Mouse (Mus musculus) limb, embryonic 11.5 days (tissue): ENCODE results near the gene Cltrn. TPM values are rescaled to one million over a fixed set of nuclear protein-coding genes. Genes with fewer than 3 reads are reported as not detected.

ENCODE experiments used
- ATAC-seq: fragments of 200-750 bp; cut with Nextera tagmentation; 2 replicates; pipeline ENCODE4 v1.8.0; 2017; ENCODE audit warnings: low read depth; ENCODE audit not compliant: insufficient number of reproducible peaks, low FRiP score, low TSS enrichment
- DNase-seq: peaks from one replicate; pipeline ENCODE4 v3.0.0-alpha.2; 2015; ENCODE audit warnings: low spot score
- H3K27ac ChIP-seq: fragments of 300-500 bp; sonication (generic); replicated peaks from 2 replicates; pipeline ENCODE4 v1.5.1; 2014; ENCODE audit warnings: low read depth, mild to moderate bottlenecking, low read length
- H3K27me3 ChIP-seq: fragments of 300-500 bp; sonication (generic); 2 replicates; pipeline ENCODE4 v1.6.1; 2014; ENCODE audit warnings: mild to moderate bottlenecking, low read length, mixed read lengths; ENCODE audit not compliant: control insufficient read depth, insufficient read depth
- H3K36me3 ChIP-seq: fragments of 300-500 bp; sonication (generic); 2 replicates; pipeline ENCODE4 v1.6.1; 2014; ENCODE audit warnings: mild to moderate bottlenecking, low read length, moderate library complexity, mixed read lengths; ENCODE audit not compliant: control insufficient read depth, insufficient read depth
- H3K4me1 ChIP-seq: fragments of 300-500 bp; sonication (generic); 2 replicates; pipeline ENCODE4 v1.6.1; 2014; ENCODE audit warnings: low read length, mixed read lengths; ENCODE audit not compliant: control insufficient read depth, insufficient read depth
- H3K4me2 ChIP-seq: fragments of 300-500 bp; sonication (generic); 2 replicates; pipeline ENCODE4 v1.6.1; 2014; ENCODE audit warnings: low read depth, mild to moderate bottlenecking, moderate library complexity; ENCODE audit not compliant: severe bottlenecking
- H3K4me3 ChIP-seq: fragments of 300-500 bp; sonication (generic); 2 replicates; pipeline ENCODE4 v1.5.1; 2014; ENCODE audit warnings: low read depth, low read length
- H3K9ac ChIP-seq: fragments of 300-500 bp; sonication (generic); 2 replicates; pipeline ENCODE4 v1.6.1; 2014; ENCODE audit warnings: mild to moderate bottlenecking, low read length
- H3K9me3 ChIP-seq: fragments of 300-500 bp; sonication (generic); 2 replicates; pipeline ENCODE4 v1.6.1; 2016; ENCODE audit warnings: low read length; ENCODE audit not compliant: control insufficient read depth
- WGBS: fragments of 180-500 bp; shearing (Covaris S2); extraction: QIAGEN DNeasy Blood & Tissue Kit; methylation state at CpG from one replicate; pipeline ENCODE4 v1.1.7; 2014; 5-methylcytosine and 5-hydroxymethylcytosine counted together
- polyA plus RNA-seq: library from polyadenylated mRNA; unstranded; fragments of >200 nt; fragmentation: Nextera tagmentation; extraction: Ambion mirVana; gene quantifications from 2 replicates; pipeline ENCODE4 v1.2.1, GENCODE M21; 2014

Cltrn gene
- polyA plus RNA-seq, 1 experiment from 2014 or later = not detected

DNA sequence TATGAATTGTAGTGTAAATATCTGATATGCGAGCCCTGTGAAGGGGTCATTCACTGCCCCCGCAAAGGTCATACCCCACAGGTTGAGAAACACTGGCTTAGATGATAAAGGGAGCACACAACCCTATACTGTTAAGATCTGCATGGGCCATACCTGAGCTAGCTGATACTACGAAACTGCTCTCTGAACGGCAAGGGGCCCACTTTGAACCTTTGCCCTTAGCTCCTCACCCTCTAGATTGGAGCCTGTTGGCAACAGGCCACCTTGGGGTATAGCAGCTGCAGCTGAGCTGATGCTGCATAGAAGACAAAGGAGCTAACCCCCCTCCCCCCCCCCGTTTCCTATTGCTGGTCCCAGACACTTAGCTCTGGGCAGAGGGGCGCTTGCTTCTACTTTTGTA is 14.0 kb downstream of the Cltrn start:
- DNase-seq = no peak
- no peak for ATAC-seq
- Histone ChIP-seq H3K27ac (no peak overlapping the region), H3K4me2 (no peak overlapping the region), H3K27me3 (no peaks in the 10 kb centered on the region), H3K9ac (no peak overlapping the region), H3K9me3 (no peaks in the 10 kb centered on the region), H3K4me3 (no peak overlapping the region), H3K4me1 (no peaks in the 10 kb centered on the region), H3K36me3 (no peaks in the 10 kb centered on the region)
- WGBS = 75% methylated on average over 6 of the region's 6 CpGs

DNA sequence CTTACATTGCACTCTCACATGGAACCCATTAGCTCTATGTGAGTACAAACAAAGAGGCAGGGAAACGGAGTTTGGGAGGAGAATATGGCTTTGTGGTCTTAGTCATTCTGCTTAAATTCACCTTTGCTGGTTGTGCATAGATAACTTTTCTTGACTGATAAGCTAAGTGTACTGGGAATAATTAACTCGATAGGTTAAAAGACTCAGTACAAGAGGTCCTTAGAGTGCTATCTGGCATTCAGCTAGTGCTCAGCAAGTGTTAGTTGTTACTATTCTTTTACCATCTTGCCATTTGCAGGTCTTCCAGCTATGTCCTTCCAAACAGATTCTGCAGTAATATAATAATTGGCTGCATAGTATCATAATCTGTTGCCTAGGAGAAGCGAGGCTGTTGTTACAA is 22.5 kb downstream of the Cltrn start:
- no peak overlapping the region for H3K4me3 ChIP-seq
- no peaks in the 10 kb centered on the region for H3K9me3 ChIP-seq
- ATAC-seq = no peak
- no peaks in the 10 kb centered on the region for H3K4me1 ChIP-seq
- no peaks in the 10 kb centered on the region for H3K36me3 ChIP-seq
- no peak overlapping the region for H3K4me2 ChIP-seq
- DNase-seq = no peak
- WGBS = 88% methylated on average over 3 of the region's 3 CpGs
- no peak overlapping the region for H3K9ac ChIP-seq
- H3K27ac ChIP-seq = no peak overlapping the region
- H3K27me3 ChIP-seq = 0 out of 2 replicates have a peak, but pooled peaks cover 2% of the 10 kb centered on the region

DNA sequence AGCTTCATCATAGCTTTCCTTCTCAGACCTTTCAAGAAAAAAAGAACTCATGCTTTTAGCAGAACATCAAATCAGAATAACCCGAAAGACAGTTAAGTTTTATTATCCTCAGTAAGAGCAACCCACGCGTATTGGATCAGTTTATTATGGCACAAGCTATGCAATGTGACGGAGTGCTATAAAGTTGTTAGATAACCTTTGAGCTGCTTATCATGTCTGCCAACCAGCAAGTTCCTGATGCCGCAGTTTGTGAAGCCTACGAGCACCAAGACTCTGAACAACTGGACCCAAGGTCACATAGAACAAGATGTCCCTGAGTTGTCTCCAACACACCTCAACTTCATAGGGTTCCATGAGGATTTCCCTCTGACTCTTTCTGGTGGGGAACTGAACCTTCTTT is 25.1 kb downstream of the Cltrn start:
- Histone ChIP-seq H3K9me3 (no peaks in the 10 kb centered on the region), H3K4me2 (no peak overlapping the region), H3K27me3 (0 out of 2 replicates have a peak, but pooled peaks cover 2% of the 10 kb centered on the region), H3K4me1 (no peaks in the 10 kb centered on the region), H3K36me3 (no peaks in the 10 kb centered on the region), H3K9ac (no peak overlapping the region), H3K4me3 (no peak overlapping the region), H3K27ac (no peak overlapping the region)
- WGBS = 89% methylated on average over 6 of the region's 6 CpGs
- DNase-seq (no peak), ATAC-seq (no peak)

DNA sequence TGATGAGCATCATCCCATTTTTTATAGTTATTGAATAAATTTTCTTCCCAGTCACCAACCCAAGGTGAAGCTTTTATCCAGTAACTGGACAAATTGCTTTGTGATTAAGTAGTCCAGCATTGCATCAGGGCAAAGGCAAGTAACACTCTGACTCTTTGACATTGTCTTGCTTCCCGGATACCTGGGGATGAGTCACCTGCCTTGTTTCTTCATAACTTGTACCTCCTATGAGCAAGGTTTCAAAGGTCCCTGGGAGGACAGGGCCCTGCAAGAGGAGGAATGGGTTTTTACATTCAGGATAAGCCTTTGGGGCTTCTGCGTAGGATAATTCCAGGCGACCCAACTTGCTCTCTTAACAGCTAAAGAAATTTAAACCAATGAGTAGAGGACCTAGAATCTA is 35.3 kb downstream of the Cltrn start:
- WGBS = 91% methylated on average over 3 of the region's 3 CpGs
- Histone ChIP-seq H3K27me3 (no peaks in the 10 kb centered on the region), H3K4me3 (no peak overlapping the region)

DNA sequence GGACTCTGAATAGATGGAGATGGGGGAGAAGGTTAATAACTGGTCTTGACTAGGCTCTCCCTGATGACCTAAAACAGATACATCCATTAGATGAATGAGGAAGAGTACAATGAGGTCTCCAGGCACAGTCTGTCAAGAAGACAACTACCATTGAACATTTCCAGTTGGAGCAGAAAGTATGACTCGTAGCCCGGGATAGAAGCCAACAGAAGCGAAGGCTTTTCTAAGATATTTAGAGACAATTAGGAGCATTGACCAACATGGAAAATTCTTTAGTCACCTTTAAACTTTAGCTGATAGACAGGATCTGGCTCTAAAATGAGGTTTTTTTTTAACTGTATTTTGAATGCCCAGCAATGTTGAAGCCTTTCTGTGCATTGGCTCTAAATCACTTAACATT is 44.9 kb downstream of the Cltrn start:
- Histone ChIP-seq H3K4me3 (no peak overlapping the region), H3K27ac (no peak overlapping the region), H3K4me2 (no peak overlapping the region), H3K27me3 (peaks cover 2% of the 10 kb centered on the region; the same call in 1 of the 2 replicates), H3K36me3 (no peaks in the 10 kb centered on the region), H3K4me1 (no peaks in the 10 kb centered on the region), H3K9ac (no peak overlapping the region), H3K9me3 (no peaks in the 10 kb centered on the region)
- WGBS = 94% methylated on average over 3 of the region's 3 CpGs
- ATAC-seq (no peak), DNase-seq (no peak)

More for the DNA sequence above, 35.3 kb downstream of the Cltrn start:
- DNase-seq = no peak
- Histone ChIP-seq H3K27ac (no peak overlapping the region), H3K4me1 (no peaks in the 10 kb centered on the region), H3K9ac (no peak overlapping the region), H3K4me2 (no peak overlapping the region), H3K36me3 (no peaks in the 10 kb centered on the region), H3K9me3 (no peaks in the 10 kb centered on the region)
- ATAC-seq = no peak

DNA sequence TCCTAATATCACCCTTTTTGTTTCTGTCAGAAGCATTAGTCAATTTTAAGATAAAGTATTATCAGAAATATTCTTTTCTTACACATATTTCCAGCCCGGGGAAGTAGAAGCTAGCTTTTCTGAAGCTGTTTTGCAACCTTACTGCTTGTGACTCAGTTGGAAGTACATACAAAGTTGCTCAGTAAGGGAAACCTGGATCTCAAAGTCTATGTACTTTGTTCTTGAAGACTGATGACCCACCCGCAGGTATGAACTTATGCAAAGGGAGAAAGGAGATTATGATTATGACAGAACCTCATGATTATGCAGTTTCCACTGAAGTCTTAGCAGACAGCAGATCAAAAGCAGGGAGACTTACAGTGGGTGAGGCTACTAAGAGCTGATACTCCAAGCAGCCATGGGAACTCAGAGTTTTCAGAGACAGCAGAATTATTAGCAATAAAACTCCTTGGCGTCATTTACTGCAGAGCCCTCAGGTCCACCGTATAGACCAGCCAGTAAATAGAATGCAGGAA is 46.7 kb downstream of the Cltrn start:
- Histone ChIP-seq H3K27me3 (peaks cover 4% of the 10 kb centered on the region; the same call in 1 of the 2 replicates), H3K4me2 (no peak overlapping the region), H3K9ac (no peak overlapping the region), H3K4me1 (no peaks in the 10 kb centered on the region), H3K27ac (no peak overlapping the region), H3K36me3 (no peaks in the 10 kb centered on the region), H3K4me3 (no peak overlapping the region), H3K9me3 (no peaks in the 10 kb centered on the region)
- 83% methylated on average over 4 of the region's 4 CpGs for WGBS
- DNase-seq (no peak), ATAC-seq (no peak)

DNA sequence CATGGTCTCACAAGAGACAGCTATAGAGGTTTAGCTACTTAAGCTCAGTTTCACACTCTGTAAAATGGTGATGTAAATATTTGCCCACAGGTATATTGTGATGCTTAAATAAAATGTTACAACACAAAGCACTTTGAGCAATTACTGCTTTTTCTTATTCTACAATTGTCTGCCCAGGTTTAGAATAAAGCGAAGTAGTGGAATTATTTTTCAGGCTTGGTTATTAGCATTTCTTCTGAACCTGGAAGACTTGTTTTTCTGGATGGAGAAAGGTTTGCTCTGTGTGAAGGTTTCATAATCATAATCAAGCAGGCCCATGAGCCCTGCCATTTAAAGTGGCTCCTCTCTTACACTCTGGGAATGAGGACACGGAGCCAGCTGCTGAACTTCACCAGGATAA is 50.4 kb downstream of the Cltrn start, which contains the start of gene Ace2:
TSS of gene Ace2 (plus strand) at position 301 of the 400 bp plus-strand sequence.
- Histone ChIP-seq H3K9ac (no peak within 1 kb of the TSS), H3K4me3 (no peak within 1 kb of the TSS), H3K27me3 (0 out of 2 replicates have a peak, but pooled peaks cover 2% of the 10 kb centered on the region), H3K27ac (no peak within 1 kb of the TSS), H3K4me1 (no peaks in the 10 kb centered on the region), H3K4me2 (no peak within 1 kb of the TSS), H3K36me3 (no peaks in the 10 kb centered on the region), H3K9me3 (no peaks in the 10 kb centered on the region)
- no peak for ATAC-seq
- DNase-seq = no peak
- WGBS = 78% methylated on average over 2 of the region's 2 CpGs

DNA sequence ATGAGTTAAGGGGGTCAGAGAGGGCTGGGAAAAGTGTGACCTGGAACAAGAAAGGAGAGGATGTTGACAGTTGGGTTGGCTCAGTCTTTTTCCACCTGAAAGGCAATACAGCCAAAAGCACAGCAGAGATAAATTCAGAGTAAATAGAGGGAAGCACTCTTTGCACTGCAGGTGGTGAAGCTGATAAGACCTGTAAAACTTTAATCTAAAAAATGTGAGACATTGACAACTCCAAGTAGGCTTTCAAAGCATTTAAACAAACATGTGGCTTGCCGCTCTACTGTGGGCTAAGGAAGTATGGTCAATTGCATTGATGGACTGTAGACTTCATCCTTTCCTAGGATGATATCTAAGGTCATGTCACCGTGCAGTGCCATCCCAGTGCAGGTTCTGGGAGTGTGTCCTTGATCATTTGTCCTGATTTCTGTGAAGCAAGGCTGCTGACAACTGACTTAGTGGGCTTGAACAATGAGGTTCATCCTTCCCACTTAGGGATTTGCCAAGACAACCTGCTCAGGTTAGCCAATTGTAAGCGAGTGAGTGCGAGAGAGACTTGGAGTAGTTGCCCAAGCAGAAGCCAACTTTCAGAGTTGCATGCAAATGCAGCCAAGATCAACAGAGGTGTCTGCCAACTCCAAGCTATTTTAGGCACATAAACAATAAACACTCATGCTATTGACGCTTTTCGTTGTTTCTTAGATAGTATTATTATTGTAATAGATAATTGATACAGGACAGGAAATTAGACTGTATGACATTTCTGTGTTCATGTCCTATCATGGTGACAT is 57.0 kb downstream of the Cltrn start:
- Histone ChIP-seq H3K4me1 (no peaks in the 10 kb centered on the region), H3K27me3 (no peaks in the 10 kb centered on the region), H3K4me3 (no peak overlapping the region), H3K27ac (no peak overlapping the region), H3K36me3 (no peaks in the 10 kb centered on the region), H3K9me3 (no peaks in the 10 kb centered on the region), H3K9ac (no peak overlapping the region), H3K4me2 (no peak overlapping the region)
- ATAC-seq (no peak), DNase-seq (no peak)
- WGBS = 83% methylated on average over 6 of the region's 6 CpGs
